Mouse (Mus musculus) CH12.LX (cell line): ENCODE data around the gene Foxk1. TPM values are rescaled to one million over a fixed set of nuclear protein-coding genes. Genes with fewer than 3 reads are reported as not detected.

ENCODE experiments used
- DNase-seq: peaks from one replicate; pipeline ENCODE4 v3.0.0-alpha.2; 2013; ENCODE audit errors: extremely low read depth
- H3K27ac ChIP-seq: 2 replicates; pipeline ENCODE4 v1.5.1; 2012; ENCODE audit warnings: low read depth, mild to moderate bottlenecking, control low read depth, moderate library complexity; ENCODE audit not compliant: insufficient read depth
- H3K27me3 ChIP-seq: replicated peaks from 2 replicates; pipeline ENCODE3; 2012; ENCODE audit warnings: inconsistent platforms
- H3K36me3 ChIP-seq, 2 experiments: replicated peaks in 1 of 2; 2 replicates each; pipeline versions ENCODE3 to v1.6.1; 2012; ENCODE audit warnings: inconsistent platforms in 1 of 2, low read length in 1 of 2, mild to moderate bottlenecking in 1 of 2, mixed read lengths in 1 of 2, moderate library complexity in 1 of 2; ENCODE audit not compliant: control insufficient read depth in 1 of 2, insufficient read depth in 1 of 2
- H3K4me1 ChIP-seq, 2 experiments: 2 replicates each; pipeline ENCODE4 v1.6.1; 2012; ENCODE audit warnings: inconsistent platforms in 1 of 2, moderate library complexity in 1 of 2; ENCODE audit not compliant: insufficient read depth in 2 of 2, control insufficient read depth in 1 of 2
- H3K4me2 ChIP-seq: 2 replicates; pipeline ENCODE4 v1.6.1; 2012; ENCODE audit warnings: low read depth, mild to moderate bottlenecking, control low read depth; ENCODE audit not compliant: poor library complexity, insufficient read depth, severe bottlenecking
- H3K4me3 ChIP-seq, 3 experiments: fragments of 150-350 bp in 1 of 3; sonication (generic) in 1 of 3; replicated peaks in 1 of 3; 2 replicates each; pipeline versions ENCODE3 to v1.5.1; 2011 to 2012; ENCODE audit warnings: low read depth in 2 of 3, low read length in 2 of 3, mild to moderate bottlenecking in 2 of 3, moderate library complexity in 2 of 3, control low read depth in 1 of 3, improper control_type of control experiment in 1 of 3, inconsistent platforms in 1 of 3, mixed read lengths in 1 of 3; ENCODE audit not compliant: poor library complexity in 1 of 3
- H3K79me2 ChIP-seq: replicated peaks from 2 replicates; pipeline ENCODE4 v1.6.1; 2012; ENCODE audit warnings: mild to moderate bottlenecking, moderate library complexity; ENCODE audit not compliant: control insufficient read depth, poor library complexity, insufficient read depth, severe bottlenecking; ENCODE audit errors: extremely low read depth
- H3K9ac ChIP-seq: 2 replicates; pipeline ENCODE4 v1.6.1; 2012; ENCODE audit warnings: low read depth, mild to moderate bottlenecking, control low read depth, moderate library complexity; ENCODE audit not compliant: insufficient read depth
- H3K9me3 ChIP-seq: replicated peaks from 2 replicates; pipeline ENCODE3; 2012; ENCODE audit warnings: low read length, inconsistent platforms, mixed read lengths
- CHD1 ChIP-seq: IDR thresholded peaks from 2 replicates; pipeline ENCODE4 v1.6.1; 2012; ENCODE audit warnings: low read depth, low read length, improper control_type of control experiment, inconsistent platforms
- E2F4 ChIP-seq: IDR thresholded peaks from 2 replicates; pipeline ENCODE4 v1.6.1; 2011; ENCODE audit warnings: low read depth, low read length, improper control_type of control experiment; ENCODE audit not compliant: insufficient replicate concordance
- ELF1 ChIP-seq: IDR thresholded peaks from 2 replicates; pipeline ENCODE4 v1.6.1; 2014; ENCODE audit warnings: low read depth, mild to moderate bottlenecking, inconsistent platforms, low read length, improper control_type of control experiment
- EP300 ChIP-seq: IDR thresholded peaks from 2 replicates; pipeline ENCODE4 v1.6.1; 2011; ENCODE audit warnings: low read length, improper control_type of control experiment
- GABPA ChIP-seq: IDR thresholded peaks from 2 replicates; pipeline ENCODE4 v1.6.1; 2012; ENCODE audit warnings: low read depth, low read length, improper control_type of control experiment, inconsistent platforms; ENCODE audit not compliant: insufficient replicate concordance
- IRF4 ChIP-seq: IDR thresholded peaks from 2 replicates; pipeline ENCODE4 v1.6.1; 2014; ENCODE audit warnings: low read depth, mild to moderate bottlenecking, inconsistent platforms, low read length, improper control_type of control experiment
- JUN ChIP-seq: IDR thresholded peaks from 2 replicates; pipeline ENCODE4 v1.6.1; 2011; ENCODE audit warnings: low read depth, mild to moderate bottlenecking, low read length, improper control_type of control experiment, moderate library complexity; ENCODE audit not compliant: insufficient read depth
- MAFK ChIP-seq: IDR thresholded peaks from 2 replicates; pipeline ENCODE4 v1.6.1; 2011; ENCODE audit warnings: low read length, improper control_type of control experiment; ENCODE audit not compliant: insufficient replicate concordance
- MAX ChIP-seq: IDR thresholded peaks from 2 replicates; pipeline ENCODE4 v1.6.1; 2011; ENCODE audit warnings: low read length, improper control_type of control experiment
- MXI1 ChIP-seq: IDR thresholded peaks from 2 replicates; pipeline ENCODE4 v1.6.1; 2011; ENCODE audit warnings: mild to moderate bottlenecking, low read depth, low read length, improper control_type of control experiment
- MYC ChIP-seq: IDR thresholded peaks from 2 replicates; pipeline ENCODE4 v1.6.1; 2011; ENCODE audit warnings: low read depth, mild to moderate bottlenecking, improper control_type of control experiment, low read length
- NELFE ChIP-seq: IDR thresholded peaks from 2 replicates; pipeline ENCODE4 v1.6.1; 2011; ENCODE audit warnings: low read depth, low read length, improper control_type of control experiment
- POLR2A ChIP-seq: IDR thresholded peaks from 2 replicates; pipeline ENCODE4 v1.6.1; 2011; ENCODE audit warnings: low read depth, mild to moderate bottlenecking, improper control_type of control experiment, low read length
- RAD21 ChIP-seq: IDR thresholded peaks from 2 replicates; pipeline ENCODE4 v1.6.1; 2011; ENCODE audit warnings: low read depth, mild to moderate bottlenecking, low read length, improper control_type of control experiment, moderate library complexity
- SIN3A ChIP-seq: IDR thresholded peaks from 2 replicates; pipeline ENCODE4 v1.6.1; 2012; ENCODE audit warnings: low read length, improper control_type of control experiment, inconsistent platforms
- TBP ChIP-seq: conservative IDR thresholded peaks from 2 replicates; pipeline ENCODE4 v1.6.1; 2011; ENCODE audit warnings: low read depth, low read length, improper control_type of control experiment
- UBTF ChIP-seq: IDR thresholded peaks from 2 replicates; pipeline ENCODE4 v1.6.1; 2012; ENCODE audit warnings: low read depth, mild to moderate bottlenecking, inconsistent platforms, low read length, improper control_type of control experiment, moderate library complexity
- USF2 ChIP-seq: conservative IDR thresholded peaks from 2 replicates; pipeline ENCODE4 v1.6.1; 2011; ENCODE audit warnings: low read depth, low read length, improper control_type of control experiment
- ZMIZ1 ChIP-seq: IDR thresholded peaks from 2 replicates; pipeline ENCODE4 v1.6.1; 2012; ENCODE audit warnings: low read depth, mild to moderate bottlenecking, inconsistent platforms, low read length, improper control_type of control experiment
- ZNF384 ChIP-seq: IDR thresholded peaks from 2 replicates; pipeline ENCODE4 v1.6.1; 2012; ENCODE audit warnings: low read depth, low read length, improper control_type of control experiment, inconsistent platforms
- dilution Hi-C: fragments of 300-500 bp; cut with MboI; formaldehyde crosslinking; loops from 2 replicates; pipeline ENCODE4 v1.14.3; 2020; ENCODE audit warnings: low sequenced_read_pairs; ENCODE audit not compliant: extremely low pct_unique_long_range_greater_than_20kb, extremely low pct_ligation_motif_present
- in situ Hi-C: fragments of 300-500 bp; cut with MboI; formaldehyde crosslinking; loops from 3 replicates; pipeline ENCODE4 v1.14.3; 2019; ENCODE audit warnings: low sequenced_read_pairs, low pct_ligation_motif_present, low pct_unique_long_range_greater_than_20kb, mixed read lengths
- polyA plus RNA-seq: library from polyadenylated mRNA; unstranded; fragments of >175 nt; gene quantifications from 2 replicates; pipeline ENCODE4 v1.2.1, GENCODE M21; 2012; ENCODE audit warnings: low read depth; ENCODE audit not compliant: insufficient read length
- total RNA-seq, 2 experiments: library from RNA; depleted of rRNA; stranded (reverse); fragments of 300-350 nt in 1 of 2; fragments of >200 nt in 1 of 2; gene quantifications; 2 replicates each; pipeline ENCODE4 v1.2.3; 2012 to 2014

Foxk1 gene
- total and polyA plus RNA-seq, 3 experiments: 5.3 to 23.4 (median 11.3) TPM

GRCm38 (mm10) chr5:142404307-142404706 lies 3.0 kb downstream of the Foxk1 start:
- no peak overlapping the region for H3K27ac ChIP-seq

DNA sequence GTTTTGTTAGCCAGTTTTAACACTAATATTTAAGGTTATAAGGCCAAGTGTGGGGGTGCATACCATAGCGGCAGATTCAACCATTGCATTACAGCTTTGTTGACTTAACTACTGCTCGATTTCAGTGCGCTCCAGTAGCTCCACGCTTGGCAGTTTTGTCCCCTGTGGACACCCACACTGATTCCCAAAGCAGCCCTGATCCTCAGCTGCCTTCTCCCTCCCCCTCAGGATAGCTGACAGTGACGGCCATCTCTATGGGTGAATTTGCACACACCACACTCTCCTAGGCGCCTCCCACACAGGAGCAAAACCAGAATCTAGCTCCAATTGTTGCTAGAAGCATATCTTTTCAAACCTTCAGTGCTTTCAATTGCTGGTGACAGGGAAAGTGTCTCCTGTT lies 4.1 kb downstream of the Foxk1 start:
- H3K4me2 ChIP-seq: no peak overlapping the region

More at GRCm38 (mm10) chr5:142404307-142404706, 3.0 kb downstream of the Foxk1 start:
- Histone ChIP-seq H3K79me2 (peaks cover 47% of the 10 kb centered on the region), H3K36me3 (peaks cover 13 to 61% of the 10 kb centered on the region in 2 experiments), H3K4me1 (peaks cover 17 to 74% of the 10 kb centered on the region in 2 experiments), H3K4me3 (no peak overlapping the region), H3K4me2 (no peak overlapping the region), H3K9ac (no peak overlapping the region), H3K27me3 (no peaks in the 10 kb centered on the region), H3K9me3 (no peaks in the 10 kb centered on the region)
- TF ChIP-seq MAX (no peak), E2F4 (no peak), USF2 (no peak), SIN3A (no peak), CHD1 (no peak), MYC (no peak), MXI1 (no peak), ZNF384 (no peak), IRF4 (no peak), EP300 (no peak), TBP (no peak), POLR2A (no peak), GABPA (no peak), UBTF (no peak)
- dilution Hi-C loops (no loop called here), in situ Hi-C loops (loop anchor here (5.0 kb wide), 1 partner anchor 37 kb away; no protein-coding TSS in a partner anchor)
- DNase-seq: no peak

More for the DNA sequence above, 4.1 kb downstream of the Foxk1 start:
- Histone ChIP-seq H3K9ac (no peak overlapping the region), H3K27ac (no peak overlapping the region), H3K9me3 (no peaks in the 10 kb centered on the region), H3K79me2 (peaks cover 48% of the 10 kb centered on the region)
- DNase-seq: no peak
- dilution Hi-C loops (no loop called here), in situ Hi-C loops (no loop called here)
- TF ChIP-seq JUN: no peak
- TF ChIP-seq ZMIZ1: no peak
- no peak for TF ChIP-seq ZNF384
- TF ChIP-seq RAD21: no peak
- TF ChIP-seq MAFK: no peak
- no peak for TF ChIP-seq NELFE
- no peak for TF ChIP-seq SIN3A
- no peak for TF ChIP-seq E2F4
- no peak for TF ChIP-seq ELF1
- TF ChIP-seq CHD1: no peak
- TF ChIP-seq, all 38 proteins: peak for 0
- Histone ChIP-seq H3K36me3 (peaks cover 13 to 71% of the 10 kb centered on the region in 2 experiments), H3K4me1 (peaks cover 17 to 74% of the 10 kb centered on the region in 2 experiments), H3K4me3 (no peak overlapping the region), H3K27me3 (no peaks in the 10 kb centered on the region)
